Mouse (Mus musculus) ES-Bruce4 (cell line): ENCODE measurements around the gene Wnk2.

Experiments
- CTCF ChIP-seq: IDR thresholded peaks from one replicate; pipeline ENCODE4 v1.8.1; 2011; ENCODE audit warnings: low read depth, low read length
- EP300 ChIP-seq: IDR thresholded peaks from 2 replicates; pipeline ENCODE4 v1.6.1; 2011; ENCODE audit warnings: low read depth, low read length; ENCODE audit not compliant: insufficient read depth
- POLR2A ChIP-seq: IDR thresholded peaks from one replicate; pipeline ENCODE4 v1.8.1; 2011; ENCODE audit warnings: low read length; ENCODE audit not compliant: insufficient read depth

DNA sequence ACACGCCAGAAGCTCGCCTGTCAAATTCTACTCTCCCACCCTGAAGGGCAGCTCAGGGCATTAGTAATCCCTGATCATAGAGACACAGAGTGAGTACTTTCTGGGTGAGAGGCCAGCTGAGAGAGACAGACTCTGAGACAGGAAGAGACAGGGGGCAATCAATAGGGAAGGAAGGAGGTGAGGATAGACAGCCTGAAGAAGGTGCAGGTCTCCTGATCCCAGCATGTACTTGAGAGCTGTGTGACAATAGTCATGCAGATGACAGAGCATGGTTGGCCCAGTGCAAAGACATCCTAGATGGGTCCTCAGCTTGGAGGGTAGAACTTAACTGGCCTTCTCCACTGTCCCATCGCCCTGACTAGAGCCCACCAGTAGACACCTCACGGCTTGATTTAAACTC is 91.5 kb downstream of the Wnk2 start:
- TF ChIP-seq CTCF (no peak), POLR2A (no peak), EP300 (no peak)
